Mouse (Mus musculus) forelimb bud, embryonic 11.5 days (tissue): ENCODE measurements at regions not wholly inside any gene's neighbourhood (a gene's known extent, or its start where the extent isn't known, plus 50 kb on each side); places are given as distances from the start of the nearest gene placed in this dataset.

Source experiments
- DNase-seq: peaks from one replicate; pipeline ENCODE4 v3.0.0-alpha.2; 2012; ENCODE audit warnings: low read depth, low spot score

DNA sequence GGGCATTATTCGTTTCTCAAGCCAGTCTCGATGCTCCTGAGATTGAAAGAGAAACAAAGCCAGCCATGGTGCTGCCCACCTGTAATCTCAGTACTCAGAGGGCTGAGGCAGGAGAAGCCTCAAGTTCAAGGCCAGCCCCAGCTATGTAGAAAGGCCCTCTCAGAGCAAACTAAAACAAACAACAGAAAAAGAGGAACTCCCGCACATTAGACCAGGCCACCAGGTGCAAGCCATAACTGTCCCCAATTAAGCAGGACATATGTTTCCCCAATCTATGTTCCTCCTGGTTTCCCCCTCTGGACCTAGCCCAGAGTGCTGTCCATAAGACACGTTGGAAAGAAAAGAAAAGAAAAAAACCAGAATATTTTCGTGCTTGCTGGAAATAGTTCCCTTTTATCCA lies 142.5 kb downstream of the Cdc5l start:
- no peak for DNase-seq

DNA sequence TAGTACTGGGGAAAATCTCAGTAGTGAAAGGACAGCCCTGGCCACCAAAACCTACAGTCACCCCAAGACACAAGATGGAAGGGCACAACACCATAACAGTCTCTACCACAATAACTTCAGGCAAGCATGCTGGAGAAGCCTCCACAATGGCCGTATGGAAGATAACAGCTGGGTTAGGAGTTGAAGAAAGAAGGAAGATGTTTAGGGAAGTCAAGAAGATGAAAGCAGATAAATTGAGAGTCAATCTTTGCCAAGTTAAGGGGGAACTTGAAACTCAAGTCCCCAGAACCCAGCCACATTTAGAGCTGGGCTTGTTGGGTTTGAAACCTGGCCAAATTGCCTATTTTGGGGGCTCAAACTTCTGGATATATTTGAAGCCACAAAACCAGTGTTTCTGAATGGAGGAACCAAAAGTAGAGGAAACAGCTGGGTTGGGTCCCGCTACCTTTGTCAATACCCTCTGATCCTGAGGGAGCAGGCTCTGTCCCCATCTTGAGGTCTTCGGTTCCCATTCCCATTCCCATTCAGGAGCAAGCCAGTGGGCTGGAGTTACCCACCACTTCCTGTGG lies 147.8 kb downstream of the Cdc5l start:
- DNase-seq: no peak

DNA sequence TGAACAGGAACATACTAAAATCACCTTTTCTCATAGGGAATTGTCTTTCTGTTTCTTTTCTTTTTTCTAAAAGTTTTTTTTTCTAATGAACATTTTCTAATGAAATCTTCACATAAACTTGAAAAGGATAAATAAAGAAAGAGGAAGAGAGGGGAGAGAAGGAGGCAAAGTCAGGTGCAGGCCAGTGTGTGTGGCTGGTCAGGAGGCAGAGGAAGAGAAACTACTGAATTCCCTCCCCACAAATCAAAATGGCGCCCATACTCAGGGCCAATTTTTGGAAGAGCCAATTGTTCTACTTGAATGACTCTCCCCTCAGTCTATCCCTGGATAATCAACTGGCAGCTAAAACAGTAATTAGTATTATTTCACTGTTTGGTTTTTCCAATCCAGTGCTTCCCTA lies 152.0 kb downstream of the Cdc5l start:
- DNase-seq: no peak

DNA sequence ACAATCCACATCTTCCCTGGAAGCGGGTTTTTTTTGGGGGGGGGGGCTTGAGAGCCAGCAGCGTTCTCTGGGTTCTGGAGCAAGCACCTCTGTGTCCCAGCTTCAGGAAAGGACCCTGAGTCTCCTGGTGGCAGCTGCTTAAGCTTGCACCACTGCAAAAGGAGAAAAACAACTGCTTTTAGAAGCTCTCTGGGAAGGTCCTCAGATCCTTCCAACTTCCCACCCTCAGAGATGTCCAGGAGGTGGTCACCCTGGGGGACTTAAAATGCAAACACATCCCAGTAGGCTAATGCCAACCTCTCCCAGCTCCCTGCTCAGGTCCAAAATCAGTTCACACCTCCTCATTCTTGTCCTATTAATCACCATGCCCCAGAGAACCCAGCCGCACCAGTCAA lies 153.7 kb downstream of the Cdc5l start:
- no peak for DNase-seq

DNA sequence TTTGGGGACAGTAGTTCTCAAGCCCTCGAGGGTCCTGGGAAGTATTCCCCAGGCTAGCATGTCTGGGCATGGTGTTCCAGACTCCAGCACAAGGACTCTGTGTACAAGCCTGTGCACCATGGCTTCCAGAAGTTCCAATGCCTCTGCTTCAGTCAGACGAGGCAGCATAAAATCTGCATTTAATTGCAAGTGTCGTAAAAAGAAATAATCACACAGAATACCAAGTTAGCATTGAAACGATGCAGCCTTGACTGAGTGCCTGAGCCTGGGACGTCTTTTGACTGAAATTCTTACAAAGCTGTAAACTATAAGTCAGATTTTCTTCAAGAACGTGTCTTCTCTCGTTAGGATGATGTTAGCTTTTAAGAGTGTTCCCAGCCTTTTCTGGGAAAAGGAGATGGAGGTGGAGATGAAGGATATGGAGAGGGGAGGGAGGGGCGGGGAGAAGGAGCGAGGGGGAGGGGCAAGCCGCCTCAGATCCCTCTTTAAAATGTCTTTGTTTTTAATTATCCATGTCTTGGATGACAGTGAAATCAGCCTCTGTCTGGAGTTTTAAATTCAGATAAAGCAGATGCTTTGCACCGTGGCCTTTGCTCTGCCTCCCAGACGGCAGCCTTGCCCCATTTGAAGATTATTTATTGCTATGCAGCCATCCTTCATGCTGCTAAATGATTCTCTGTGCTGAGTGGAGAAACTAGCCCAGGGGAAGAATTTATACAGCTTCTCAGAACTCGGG lies 154.3 kb downstream of the Cdc5l start:
- DNase-seq: peak; percentile 21

DNA sequence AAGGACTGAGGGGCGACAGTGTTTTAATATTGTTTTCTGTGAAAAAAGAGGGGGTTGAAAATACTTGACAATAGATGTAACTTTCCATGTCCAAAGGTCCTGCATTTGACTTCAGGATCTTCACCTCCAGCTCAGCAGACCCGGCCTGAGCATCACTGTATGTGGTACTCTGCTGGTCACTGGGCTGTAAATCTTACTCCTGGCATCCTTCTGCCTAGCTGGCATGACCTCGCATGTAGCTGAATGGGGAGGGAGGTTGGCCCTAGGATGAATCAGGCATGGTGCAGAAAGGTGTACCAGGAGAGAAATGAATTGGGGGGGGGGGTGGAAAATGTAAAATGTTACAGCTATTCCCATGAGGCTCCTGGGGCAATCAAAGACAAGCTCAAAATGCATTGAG lies 156.0 kb downstream of the Cdc5l start:
- no peak for DNase-seq

DNA sequence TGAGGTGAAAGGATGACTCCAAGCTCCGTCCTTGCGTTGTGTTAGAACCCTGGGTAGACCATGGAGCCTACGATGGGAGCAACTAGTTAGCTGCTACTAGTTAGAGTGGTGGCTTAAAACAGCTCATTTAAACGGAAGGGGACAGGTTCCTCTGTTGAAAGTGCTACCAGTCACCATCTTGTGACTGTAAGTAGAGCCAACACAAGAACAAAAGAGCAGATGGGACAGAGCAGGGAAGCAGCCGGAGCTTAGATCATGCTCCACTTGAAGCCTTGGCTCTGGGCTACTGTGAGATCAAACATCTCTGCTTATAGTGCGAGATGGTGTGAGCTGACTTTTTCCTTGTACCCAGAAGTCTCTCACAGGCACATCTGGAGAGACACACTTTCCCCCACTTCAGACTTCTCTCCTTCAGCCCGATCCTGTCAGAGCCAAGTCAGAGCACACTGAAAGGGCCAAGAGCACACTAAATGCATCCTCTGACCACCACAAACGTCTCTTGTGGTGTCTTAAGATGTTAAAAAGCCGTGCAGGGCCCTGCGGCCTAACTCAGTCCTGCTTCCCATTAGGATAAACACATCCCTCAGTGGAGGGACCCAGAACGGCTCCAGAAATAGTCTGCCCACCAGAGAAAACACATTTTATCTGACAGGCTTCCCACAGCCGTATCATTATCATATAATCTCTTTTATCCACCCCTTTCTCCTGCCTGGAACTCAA lies 156.7 kb downstream of the Cdc5l start:
- DNase-seq: no peak

DNA sequence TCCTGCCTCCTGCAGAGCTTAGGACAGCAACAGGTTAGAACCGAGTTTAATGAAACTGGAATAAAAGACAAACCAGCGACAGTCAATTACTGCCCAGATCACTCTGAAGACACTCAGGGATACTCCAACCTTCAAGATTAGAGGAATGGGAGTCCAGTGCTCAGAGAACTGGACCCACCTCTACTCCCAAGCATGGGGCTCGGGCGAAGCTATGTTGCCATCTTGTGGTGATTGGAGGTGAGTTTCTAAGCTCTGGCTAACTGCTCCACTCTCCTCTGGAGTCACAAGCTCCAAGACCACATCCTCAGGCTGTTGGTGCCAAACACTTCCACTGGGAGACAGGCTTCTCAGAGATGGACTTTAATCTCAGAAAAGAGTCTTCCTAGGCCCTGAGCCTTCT lies 158.6 kb downstream of the Cdc5l start:
- DNase-seq: no peak

DNA sequence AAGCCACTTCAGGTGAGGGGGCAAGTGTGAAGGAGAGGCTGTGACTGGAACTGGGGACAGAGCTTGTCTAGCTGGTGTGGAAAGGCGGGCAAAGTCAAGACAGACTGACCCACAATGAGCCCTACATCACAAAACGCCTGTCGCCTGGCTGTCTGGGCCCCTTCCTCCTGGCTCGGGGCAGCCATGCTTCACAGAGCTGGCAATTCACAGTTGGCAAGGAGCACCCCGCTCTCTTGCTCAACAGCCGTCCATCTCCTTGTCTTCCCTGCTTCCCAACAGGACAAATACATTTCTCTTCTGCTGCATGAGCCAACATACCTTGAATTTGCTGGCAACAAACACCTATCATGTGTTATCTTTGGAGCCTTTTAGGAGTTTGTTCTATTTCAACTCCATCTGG lies 166.8 kb downstream of the Cdc5l start:
- no peak for DNase-seq

DNA sequence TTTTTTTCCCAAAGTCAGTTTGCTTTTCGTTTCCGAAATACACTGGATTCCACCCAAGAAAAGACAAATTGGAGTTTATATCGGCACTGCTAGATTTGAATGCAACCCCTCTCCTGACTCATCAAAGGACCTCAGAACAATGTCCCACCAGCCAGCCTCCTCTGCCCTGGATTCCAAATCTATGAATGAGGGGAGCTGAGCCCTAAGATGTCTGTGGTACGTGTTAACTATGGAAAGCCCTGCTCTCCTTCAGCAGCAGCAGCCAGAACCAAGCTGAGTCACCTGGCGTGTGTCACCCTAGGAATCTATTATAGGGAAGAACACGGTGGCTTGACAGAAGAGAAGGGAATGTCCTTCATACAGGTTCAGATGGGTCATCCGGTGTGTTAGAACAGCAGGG lies 167.9 kb downstream of the Cdc5l start:
- no peak for DNase-seq

DNA sequence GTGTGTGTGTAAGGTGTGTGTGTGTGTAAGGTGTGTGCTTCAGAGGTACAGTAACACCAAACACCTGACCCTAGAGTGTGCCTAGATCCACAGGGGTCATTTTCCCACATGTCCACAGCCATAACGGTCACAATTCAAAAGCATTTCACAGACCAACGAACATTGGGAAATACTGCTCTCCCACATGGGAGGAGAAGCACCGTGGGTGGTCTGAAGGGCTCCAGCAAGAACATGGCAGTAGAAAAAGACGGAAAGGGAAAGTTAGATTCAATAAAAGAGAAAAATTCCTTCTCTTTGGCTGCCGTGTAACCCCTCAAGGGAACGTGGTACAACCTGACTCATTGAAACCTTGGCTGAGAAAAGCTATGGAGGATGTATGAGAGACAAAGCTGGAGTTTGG lies 169.1 kb downstream of the Cdc5l start:
- no peak for DNase-seq

DNA sequence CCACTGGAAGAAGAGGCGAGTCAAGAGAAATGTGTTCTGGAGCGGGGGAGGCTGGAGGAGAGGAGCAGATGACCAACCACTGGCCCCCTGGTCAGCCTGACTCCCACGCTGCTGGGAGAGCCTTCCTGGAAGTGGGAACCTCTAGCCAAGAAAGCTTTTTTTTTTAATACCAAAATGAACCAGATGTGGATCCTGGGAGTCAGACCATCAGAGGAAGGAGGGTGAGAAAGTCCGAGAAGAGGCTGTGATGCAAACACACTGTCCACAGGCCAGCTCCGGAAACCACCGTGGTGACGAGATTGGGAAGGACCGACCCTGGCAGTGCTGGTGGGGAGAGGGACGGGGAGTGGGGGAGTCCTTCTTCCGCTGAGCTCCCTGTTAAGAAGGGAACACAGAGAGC lies 173.1 kb downstream of the Cdc5l start:
- DNase-seq: no peak

DNA sequence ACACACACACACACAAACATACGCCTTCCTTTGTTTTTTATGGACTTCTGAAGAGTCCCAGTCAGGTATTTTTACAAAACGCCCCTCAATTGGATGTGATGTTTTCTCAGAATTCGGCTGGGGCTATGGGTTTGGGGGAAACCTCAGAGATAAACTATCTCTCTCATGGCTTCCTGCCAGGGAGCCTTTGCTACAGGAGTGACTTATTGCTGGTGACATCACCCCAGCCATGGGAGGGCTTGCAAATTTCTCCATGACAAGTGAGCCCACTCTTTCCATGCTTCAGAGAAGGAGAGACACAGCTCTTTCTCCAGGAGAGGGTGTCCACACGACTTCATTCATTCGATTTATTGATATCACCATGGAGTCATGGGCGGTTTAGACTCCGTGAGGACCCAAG lies 175.5 kb downstream of the Cdc5l start:
- no peak for DNase-seq

DNA sequence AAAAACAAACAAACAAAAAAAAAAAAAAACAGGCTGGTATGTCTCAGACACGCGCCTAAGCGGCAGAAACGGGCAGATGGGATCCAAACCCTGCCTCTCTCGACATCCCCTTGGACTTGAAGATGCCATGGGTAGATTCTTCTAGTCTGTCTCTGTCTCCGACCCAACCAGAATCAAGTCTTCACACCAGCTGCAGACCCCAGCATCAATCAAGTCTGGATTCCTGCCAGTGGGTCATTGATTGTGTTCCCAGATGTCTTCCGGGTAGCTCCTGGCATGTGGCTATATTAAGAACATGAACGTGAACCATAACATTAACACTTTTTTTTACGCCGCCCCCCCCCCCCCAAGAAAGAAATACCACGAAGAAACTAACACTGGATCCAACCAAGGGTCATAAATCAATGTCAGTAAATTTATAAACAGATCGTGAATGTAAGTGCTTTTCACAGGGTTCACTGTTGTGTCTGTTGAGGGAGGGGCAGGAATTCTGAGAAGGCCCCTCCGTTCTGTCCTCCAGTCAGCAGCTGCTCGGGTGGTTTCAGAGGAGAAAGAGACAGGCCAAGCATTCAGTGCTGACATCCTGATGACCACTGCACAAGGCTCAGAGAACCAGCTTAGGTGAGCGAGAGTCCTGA lies 180.8 kb downstream of the Cdc5l start:
- DNase-seq: no peak

DNA sequence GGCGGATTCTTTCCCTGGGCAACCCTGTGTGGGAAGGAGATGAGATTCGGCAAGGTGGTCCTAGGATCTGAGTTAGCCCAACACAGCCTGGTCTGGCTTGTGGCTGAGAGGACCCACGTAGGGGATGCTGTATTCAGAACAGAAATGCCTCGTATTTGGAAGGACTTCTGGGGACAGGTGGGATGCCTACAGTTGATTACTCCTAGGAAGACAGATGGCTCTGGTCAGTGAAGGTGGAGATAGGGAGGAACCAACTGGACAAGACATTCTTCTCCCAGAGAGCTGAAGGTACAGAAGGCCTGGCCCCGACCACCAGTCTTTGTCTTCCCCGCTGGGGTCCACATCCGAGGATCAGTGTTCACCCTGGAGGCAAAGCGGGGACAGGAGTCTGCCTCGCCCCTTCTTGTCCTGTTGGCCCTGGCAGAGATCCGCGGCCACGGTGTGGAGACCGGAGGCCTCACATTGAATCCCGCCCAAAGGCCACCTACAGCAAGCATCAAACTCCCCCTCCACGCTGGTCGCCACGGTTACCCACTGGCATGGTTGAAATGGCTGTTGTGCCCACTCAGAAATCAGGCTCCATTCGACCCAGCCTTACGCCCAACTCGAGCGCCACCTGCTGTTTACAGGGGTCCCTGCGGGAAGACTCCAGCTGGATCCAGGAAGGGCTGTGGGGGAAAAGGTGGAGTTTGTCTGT lies 182.4 kb downstream of the Cdc5l start:
- DNase-seq: peak; percentile 76

DNA sequence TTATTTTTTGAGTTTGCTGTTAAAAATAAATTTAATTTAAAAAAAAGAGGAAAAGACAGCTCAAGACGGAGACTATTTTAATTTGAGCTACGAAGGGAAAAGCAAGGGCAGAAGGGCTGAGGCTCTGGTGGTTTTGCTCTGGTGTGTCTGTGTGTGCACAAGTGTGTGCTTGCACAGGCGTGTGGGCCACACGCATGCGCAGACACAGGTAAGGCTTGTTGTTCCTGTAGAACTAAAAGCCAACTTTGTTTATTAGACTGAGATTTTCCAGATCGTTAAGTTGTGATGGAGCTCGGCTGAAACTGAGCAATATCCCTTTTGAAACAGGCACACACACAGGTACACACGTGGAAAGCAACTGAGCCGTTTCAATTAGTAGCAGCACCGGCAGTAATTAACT lies 183.1 kb downstream of the Cdc5l start:
- DNase-seq: no peak

DNA sequence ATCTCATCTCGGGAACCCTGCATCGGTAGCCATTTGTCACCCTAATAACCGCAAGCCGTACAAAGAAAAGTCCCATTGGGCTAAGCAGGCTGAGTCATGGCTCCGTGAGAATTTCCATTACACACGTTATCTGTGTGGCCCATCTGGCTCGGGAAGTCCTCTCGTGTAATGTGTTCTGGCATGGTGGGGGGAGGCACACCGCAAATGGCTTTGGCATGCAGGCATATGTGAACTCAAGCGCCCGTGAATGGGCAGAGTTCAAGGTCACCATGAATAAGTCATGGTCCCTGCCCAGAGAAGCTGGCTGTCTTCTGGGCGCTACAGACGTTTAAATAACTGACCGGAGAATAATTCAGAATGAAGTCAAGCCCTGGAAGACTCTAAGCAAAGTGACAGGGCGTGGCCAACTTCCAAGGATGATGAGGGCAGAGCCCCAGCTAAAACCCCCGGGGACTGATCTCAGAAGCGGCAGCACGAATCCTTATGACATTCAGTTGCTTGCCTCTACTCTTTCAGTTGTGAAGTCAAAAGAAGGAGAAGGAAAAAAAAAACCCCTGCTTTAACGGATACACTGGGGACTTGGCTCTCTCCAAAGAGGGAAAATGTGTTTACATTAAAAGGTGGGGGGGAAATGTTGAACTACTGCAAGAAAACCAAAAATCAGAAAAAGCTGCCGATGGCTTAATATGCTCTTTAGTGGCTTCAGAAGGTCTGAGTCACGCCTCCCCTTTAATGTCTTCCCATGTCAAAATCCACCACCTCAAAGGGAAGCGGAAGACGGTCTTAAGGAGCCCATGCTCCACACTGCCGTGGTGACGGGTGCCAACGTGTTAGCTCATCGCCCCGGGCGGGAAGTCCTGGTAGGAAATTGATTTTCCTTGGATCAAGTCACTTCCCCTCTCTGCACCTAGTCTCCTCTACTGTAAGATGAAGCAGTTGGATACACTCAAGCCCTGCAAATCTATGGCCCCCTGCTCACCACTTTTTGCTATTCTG lies 186.1 kb downstream of the Cdc5l start:
- no peak for DNase-seq

DNA sequence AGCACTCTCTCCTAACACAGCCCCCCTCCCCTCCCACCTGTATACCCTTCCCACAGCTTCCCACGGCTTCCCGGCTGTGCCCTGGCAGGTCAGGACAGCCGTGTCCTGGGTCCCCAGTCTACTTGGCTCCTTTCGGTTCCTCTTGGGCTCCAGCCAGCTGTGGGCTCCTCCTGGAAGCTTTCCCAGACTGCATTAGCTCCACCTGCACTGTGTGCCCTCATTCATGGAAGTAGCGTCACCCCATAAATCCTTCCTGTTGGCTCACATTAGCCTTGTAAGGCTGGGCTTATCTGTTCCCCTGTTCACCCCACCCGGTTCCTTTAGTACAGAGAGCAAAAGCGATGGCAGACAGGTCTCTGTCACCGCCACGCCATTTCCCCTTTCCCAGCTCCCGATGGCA lies 188.7 kb downstream of the Cdc5l start:
- no peak for DNase-seq

DNA sequence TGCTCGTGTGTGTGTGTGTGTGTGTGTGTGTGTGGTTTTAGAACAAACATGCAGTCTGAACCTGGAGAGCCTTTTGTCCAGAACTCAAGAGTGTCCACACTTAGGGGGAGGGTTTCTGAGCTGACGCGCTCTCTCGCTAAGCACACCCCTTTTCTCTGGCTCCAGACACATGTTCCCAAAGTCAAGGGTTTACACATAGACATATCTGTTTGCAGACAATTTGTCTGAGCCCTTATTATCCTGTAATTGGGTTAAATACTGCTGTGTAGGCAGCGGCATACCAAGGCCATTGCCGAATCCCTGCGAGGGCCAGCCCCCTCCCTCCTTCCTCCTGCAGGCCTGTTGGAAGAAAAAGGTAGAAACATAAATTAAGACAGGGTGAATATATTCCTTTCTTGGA lies 190.4 kb downstream of the Cdc5l start:
- no peak for DNase-seq

DNA sequence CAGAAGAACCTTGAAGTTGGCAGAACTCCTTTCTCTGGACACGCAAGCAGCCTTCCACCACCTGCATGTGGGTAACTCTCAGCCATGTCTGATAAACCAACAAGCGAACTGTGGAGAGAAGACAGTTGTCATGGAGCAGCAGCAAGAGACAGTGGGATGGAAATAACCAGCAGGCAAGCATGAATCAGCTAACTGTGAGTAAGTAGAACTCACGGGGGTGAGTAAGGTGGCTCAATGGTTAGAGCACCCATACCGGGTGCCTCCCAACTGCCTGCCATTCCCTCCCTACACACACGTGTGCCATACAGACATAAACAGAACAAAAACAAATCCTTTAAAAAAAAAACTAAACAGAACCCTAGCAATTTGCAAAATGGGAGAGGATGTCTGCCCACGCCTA lies 191.5 kb downstream of the Cdc5l start:
- DNase-seq: no peak
